Mouse (Mus musculus) adrenal gland, adult 18-20 months (tissue): Measurements from ENCODE around the gene Cenpm. TPM values are rescaled to one million over a fixed set of nuclear protein-coding genes. Genes with fewer than 3 reads are reported as not detected.
A peak's percentile ranks its signal among the peaks of the same experiment; 100 is the strongest.

Source experiments
- DNase-seq, 2 experiments: peaks; one replicate each; pipeline ENCODE4 v3.0.0; 2021 to 2022; ENCODE audit warnings: low spot score in 2 of 2
- long read RNA-seq, 2 experiments: library from polyadenylated mRNA; stranded (forward); transcript quantifications; one replicate each; pipeline ENCODE4 v2.0.0; 2021
- total RNA-seq, 2 experiments: library from RNA; stranded (reverse); gene quantifications; 1 replicate in 1 of 2; 2 replicates in 1 of 2; pipeline ENCODE4 v1.2.3; 2021

Cenpm gene
- total RNA-seq: 1 to 10 TPM; 2.4 to 2.5 TPM
- long read RNA-seq, experiment 1: 0 reads
- long read RNA-seq, experiment 2, partial matches to known transcripts: 0 of 2 reads
- long read RNA-seq, experiment 2, other reads (novel, unspliced or antisense): 2 of 2 reads

DNA sequence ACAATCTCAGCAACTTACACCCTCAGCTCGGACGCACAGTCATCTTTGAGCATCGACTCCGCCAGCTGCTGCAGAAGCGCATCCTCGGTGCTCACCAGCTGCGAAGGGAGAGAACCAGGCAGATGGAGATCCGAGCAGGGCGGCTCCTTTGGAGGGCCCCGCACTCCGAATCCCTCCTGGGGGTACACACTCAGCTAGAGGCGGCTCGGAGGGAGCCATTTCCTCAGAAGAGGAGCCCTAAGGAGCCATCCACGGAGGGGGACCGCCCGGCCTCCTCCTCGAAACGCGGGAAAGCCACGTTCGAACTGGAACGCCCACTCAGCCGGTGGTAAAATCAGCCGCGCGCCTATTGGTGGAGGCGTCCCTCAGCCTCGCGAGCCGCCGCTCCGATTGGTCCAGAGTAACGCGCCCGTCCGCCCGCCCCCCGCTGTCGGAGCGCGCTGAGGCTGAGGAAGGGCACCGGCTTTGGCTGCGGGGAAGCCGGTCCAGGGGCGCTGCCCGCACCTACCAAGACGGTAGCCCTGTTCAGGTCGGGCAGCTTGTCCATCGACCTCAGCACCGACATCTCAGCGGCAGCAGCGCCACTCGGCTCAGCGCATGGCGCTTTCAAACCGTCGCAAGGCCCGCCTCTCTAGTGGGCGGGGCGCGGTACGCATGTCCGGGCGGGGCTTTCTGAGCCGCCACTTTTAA lies at the start of gene Cenpm:
Gene Cenpm, minus strand, starts transcription at position 634 of the 690 bp plus-strand sequence.
- peak; percentile 86 to 90 for DNase-seq

DNA sequence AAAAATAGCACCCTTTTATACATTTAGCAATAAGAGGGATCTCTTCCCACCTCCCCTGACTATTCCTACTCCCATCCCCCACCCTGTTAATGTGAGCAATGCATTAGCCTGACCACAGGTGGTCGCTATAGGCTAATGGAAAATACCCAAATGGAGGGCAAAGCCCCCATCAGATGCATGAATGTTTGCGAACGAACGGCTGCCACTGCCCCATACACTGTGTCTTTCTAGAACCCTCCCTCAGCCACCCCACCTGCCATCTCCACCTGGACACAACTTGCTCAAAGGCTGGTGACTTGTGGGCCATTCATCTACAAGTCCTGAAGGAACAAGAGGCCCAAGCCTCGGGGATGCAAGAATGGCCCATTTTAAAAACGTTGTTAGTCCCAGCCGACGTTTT lies 49.5 kb upstream of the Cenpm start:
- DNase-seq: no peak

DNA sequence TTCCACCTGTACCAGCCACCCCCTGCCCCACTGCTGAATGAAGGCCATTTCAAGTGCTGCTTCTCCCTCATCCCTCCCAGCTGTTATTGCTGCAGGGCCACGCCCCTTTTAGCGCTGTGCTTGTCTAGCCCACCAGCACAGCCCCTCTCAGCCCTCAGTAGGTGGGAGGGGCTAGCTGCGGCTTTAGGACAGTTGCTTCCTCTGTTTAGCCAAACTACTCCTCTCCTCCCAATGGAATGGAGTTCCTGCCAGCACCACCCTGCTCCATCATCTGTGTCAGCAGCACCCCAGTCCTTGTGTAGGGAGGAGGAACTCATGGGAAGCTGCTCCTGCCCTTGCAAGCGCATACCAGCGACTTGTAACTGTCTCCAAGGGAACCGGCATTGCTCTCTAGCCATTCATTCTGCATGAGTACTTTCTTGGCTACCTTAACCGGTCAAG lies 48.7 kb upstream of the Cenpm start:
- DNase-seq: no peak

DNA sequence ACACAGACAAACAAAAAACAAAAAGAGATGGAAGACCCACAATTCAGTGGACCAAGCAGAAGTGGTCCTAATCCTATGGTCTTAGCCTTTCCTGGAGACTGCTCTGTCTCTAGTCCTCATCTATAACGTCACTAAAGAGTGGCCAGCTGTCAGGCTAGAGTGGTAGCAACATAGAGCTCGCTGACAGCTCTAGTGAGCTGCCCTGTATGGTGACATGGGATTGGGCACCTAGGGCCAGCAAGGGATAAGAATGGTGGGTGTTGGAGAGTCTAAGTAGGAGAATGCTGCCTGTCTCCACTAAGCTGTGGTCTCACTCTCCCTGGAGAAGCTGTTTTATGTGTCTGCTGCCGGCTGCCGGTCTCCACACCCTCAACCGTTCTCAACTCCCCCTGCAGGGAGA lies 48.3 kb upstream of the Cenpm start:
- no peak for DNase-seq

DNA sequence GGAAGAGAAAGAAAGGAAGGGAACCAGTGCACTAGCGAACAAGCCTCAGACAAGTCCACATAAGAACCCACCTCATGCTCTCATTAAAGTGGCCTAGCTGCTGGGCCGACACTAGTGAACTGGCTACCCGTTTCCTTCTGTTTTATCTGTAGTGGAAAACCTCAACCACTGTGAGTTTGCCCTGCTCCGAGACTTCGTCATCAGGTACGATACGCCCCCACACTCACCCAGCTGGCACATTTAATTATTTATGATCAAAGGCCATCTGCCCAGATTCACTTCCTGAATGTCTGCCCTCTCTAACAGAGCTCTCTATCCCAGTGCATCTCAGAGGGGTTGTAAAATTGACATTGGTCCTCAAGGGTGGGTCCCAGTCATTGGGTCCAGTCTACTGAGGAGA lies 45.7 kb upstream of the Cenpm start:
- DNase-seq: no peak

DNA sequence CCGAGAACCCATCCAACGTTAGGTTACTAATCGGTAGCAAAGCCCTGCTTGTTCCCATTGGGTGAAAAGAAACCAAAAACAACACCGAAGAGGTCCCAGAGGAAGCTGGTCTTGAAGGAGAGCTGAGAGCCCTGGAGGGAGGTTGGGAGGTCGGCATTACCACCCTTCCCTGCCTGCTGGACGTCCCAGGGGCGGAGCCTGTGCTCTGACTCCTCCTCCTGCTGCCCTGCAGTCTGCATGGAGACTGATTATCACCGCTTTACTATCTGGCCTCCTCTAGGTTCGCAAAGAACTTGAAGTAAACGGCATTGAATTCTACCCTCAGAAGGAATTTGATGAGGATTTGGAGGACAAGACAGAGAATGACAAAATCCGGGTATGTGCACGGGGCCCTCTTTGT lies 41.6 kb upstream of the Cenpm start:
- DNase-seq: no peak

DNA sequence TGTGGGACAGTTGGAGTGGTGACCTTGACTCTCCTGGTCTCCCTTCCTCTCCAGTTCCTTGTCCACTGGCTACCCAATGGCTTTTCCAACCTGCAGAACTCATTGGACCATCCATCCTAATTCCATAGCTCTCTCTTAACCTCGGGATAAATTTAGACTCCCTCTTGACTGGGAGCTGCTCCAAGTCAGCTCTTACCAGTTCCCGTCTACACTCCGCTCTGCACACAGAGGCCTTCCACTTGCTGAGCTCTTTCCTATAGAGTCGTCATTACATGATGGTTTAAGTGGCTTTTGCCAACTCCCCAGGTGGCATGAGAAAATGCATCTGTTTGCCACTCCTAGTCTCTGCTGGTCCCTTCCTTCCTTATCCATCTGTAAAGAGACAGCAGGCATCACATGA lies 36.1 kb upstream of the Cenpm start:
- no peak for DNase-seq

DNA sequence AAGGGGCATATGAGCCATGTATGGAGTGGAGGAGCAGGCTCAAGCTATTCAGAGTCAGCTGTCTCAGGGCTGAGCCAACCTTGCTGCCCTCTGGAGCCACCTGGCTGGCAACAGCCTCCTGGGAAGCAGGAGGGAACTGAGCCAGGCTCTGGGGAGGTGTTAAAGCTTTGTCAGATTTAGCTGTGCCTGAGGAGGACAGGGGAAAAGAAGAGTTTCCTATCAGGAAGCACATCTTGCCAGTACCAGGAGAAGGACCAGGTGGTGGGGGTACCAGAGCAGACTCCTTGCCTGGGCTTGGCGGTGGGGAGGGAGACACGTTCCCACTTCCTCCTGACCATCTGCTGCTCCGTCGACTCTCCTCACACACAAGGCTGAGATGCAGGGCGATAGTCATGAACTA lies 33.0 kb upstream of the Cenpm start:
- no peak for DNase-seq

DNA sequence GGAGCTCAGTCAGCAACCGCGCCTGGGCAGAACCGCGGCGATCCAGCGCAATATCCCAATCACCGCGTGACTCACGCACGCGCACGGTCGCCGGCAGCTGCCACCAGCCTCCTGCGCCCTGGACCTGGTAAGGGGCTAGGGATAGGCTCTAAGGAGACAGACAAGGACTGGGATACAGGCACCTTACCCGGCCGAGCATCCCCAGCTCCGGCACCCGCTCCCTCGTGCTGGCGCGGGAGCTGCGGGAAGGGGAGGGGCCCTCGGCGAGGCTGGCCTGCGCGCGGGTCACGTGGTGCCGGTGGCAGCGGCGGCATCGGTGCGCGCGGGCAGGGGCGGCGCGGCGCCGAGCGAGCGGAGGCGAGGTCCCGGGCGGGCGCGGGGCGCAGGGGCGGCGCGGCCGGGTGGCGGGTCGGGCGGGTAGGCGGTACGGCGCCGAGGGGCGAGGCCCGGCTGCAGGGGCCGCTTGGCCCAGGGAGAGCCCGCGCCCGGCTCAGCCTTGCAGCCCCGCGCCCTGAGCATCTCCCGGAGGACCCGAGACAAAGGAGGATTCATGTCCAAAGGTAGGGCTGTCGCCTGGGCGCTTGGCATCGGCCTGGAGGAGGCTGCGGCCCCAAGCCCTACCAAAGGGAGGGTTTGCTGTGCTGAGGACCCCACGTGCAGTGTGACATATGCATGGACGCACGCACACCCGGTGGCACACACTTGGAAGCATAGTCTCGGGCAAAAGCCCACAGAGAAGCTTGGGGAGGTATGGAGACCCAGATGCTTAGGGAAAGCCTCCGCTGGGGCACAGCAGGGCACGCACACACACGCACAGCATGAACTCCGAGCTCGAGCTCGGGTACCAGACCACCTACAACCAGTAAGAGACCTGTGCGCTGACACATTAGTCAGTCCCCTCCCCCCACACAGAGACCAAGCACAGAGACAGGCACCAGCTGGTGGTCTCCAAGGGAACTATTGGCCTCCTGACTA lies 30.7 kb upstream of the Cenpm start:
- DNase-seq: peak; percentile 46 to 53

DNA sequence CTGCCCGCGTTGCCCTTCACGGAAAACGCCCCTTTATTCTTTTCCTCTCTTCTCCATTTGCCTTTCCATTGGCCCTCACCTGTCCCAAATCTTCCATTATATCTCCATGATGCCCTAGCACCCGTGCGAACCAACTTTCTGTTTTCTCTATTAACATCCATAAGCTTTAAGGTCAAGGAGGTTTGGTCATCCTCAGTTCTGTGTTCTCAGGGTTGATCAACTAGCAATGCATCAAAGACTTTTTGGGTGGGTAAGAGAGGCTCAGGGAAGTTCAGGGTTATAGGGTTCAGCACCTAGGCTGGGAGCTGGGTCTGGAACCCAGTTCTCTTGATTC lies 30.0 kb upstream of the Cenpm start, which contains the start of gene Sept3:
Gene Sept3, plus strand, starts transcription at position 301 of the 334 bp plus-strand sequence.
- no peak for DNase-seq

DNA sequence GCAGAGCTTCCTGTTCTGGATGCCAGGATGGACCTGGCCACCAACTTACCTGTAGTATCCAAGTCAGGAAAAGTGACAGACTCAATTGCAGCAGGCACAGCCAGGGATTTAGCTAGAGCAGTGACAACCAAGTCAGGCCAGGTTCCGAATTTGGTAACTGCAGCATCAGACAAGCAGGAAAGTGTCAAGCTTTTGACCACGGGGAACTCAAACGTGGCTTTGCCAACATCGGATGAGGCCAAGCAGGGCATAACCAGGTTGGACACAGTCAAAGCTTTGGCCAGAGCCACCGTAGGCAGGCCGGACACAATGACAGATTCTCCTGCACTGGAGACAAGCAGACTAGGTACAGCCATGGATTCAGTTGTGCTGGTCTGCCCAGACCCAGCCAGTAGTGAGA lies 27.7 kb upstream of the Cenpm start:
- DNase-seq: no peak

DNA sequence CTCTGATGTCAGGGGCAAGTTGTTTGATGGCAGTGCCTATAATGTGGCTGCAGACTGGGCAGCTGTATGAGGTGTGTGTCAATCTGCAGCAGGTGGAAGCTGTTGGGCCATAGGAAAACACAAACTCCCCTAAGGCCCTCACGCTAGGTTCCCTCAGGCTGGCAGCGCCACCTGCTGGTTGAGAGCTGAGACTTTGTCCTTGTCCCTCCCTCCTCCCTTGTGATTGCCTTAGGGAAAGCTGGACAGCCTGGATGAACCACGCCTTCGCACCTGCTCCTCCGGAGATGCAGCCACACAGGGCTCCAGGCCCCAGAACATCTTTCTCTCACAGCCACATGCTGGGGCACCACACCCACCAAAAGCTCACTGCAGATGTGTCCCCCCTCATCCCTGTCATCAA lies 26.7 kb upstream of the Cenpm start:
- peak; percentile 65 to 74 for DNase-seq

DNA sequence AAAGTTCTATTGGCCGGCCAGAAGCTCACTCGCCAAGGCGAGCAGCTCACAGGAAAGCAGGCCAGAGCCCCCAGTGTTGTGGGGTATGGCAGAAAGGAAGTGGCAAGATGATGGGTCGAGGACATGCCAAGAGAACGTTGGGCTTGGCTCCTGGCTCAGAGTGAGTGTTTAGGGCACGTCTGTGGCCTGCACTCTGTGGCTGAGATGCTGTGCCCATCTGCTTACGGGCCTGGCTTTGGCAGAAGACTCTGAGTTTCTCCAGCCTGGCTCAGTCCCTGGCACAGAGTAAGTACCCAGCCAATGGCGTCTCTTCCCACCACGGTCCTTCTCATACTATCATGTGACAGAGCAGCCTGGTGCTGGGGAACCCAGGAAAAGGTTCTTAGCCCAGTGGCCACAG lies 24.2 kb upstream of the Cenpm start:
- DNase-seq: no peak

DNA sequence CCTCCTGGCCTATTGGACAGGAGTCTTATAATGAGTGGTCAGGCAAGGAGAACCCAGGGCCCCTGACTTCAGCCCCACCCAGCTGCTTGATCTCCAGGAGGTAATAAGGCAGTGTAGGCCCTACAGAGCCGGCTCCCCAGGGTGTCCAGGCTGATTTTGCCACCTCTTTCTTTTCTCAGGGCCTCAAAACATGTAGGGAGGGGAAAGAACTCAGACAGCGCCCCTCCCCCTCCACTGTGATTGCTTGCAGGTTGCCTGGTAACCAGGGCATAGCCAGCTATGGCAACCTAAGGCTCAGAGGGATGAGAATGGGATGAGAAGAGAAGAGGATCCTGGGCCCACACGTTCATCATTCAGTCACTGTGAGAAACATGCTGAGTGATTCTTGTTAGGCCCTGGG lies 23.6 kb upstream of the Cenpm start:
- DNase-seq: no peak

DNA sequence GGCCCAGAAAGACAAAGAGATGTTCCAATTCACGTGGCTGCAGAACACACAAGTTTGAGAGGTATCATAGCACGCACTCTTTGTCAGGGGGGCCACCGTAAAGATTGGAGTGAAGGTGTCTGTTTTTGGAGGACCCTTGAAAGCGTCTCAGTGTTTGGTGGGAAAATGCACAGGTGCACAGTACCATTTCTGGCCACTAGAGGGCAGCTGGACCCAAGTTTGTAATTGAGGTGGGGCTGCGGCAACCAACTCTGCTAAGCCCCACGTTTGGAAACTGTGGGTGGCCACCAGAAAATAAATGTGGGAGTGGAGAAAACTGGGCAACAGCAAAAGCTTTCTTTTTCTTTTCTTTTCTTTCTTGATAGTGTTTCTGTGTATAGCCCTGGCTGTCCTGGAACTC lies 21.8 kb upstream of the Cenpm start:
- peak; percentile 69 to 70 for DNase-seq

DNA sequence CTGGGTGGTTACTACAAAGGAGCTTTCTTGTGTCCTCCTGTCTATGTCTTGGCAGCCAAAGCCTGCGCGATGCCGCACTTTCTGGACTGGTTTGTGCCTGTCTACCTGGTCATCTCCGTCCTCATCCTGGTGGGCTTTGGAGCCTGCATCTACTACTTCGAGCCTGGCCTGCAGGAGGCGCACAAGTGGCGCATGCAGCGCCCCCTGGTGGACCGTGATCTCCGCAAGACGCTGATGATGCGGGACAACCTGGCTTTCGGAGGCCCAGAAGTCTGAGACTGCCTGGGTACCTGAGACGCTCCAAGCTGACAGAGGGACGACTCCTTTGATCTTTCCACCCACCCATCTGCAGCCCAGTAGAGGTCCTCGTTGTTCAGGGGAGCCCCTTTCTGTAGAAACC lies 15.0 kb upstream of the Cenpm start:
- peak; percentile 46 to 59 for DNase-seq

DNA sequence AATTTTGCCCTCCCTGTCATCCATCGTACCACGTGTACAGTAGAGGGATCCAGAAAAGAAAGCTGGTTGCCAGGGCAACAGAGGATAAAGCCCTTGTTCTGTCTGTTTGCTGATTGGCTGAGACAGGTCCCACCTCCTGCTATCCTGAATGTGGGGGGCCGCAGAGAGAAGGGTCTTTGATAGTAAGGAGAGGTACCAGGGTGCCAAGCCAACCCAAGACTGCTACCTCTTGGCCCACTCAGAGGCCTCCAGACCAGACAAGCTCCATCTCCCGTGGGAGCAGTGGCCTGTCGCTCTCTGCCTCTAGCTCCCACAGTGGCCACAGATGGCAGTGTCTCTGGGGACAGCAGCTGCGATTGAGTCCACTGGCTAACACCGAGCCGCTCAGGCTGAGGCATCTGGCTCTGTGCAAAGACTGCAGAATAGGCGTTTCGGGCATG lies 11.4 kb upstream of the Cenpm start:
- DNase-seq: no peak

DNA sequence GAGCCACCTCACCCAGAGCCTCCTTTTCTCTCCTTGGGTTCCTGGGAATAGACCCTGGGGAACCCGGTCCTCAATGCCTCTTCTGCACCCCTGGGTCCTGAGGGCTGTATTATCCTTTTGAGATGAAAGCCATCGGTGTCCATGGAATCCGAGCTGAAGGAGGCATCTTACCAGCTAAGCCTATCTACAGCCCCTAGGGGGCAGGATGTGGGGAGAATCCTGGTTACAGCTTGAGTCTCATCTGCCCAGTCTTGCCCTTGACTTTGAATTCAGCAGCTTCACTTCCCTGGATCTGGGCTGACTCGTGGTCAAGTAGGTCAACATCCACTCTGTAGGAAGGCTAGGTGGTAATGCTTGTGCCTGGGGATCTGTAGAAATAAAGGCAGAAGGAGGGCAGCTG lies 10.7 kb upstream of the Cenpm start:
- DNase-seq: no peak

DNA sequence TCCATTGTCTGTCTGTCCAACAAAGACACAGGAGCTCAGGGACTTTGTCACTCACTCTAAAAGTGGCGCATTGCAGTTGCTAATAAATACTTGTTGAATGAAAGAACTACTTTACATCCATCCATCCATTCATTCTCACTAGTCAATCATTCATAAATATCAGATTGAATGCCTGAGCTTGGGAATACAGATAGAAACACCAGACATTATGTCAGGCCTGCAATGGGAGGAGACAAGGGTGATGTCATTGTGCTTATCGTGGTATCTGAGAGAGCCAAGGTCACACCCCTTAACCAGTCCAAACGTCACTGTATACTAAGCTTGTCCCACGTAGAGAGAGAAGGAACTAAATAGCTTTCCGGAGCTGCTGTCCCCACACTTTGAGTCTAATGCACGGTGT lies 7.5 kb upstream of the Cenpm start, which contains the start of gene 1500009C09Rik:
Gene 1500009C09Rik, plus strand, starts transcription at position 301 of the 400 bp plus-strand sequence.
- no peak for DNase-seq

DNA sequence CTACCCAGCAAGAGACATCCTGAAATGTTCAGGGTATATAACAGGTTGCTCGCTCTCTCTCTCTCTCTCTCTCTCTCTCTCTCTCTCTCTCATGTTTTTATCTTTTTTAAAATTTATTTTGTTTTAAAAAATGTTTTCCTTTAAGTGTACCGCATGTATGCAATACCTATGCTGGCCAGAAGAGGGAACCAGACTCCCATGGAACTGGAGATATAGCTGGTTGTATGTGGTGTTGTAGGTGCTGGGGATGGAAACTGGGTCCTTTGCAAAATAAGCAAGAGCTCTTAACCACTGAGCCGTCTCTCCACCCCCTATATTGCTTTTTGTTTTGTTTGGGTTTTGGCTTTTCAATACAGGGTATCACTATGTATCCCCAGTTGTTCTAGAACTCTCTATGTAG lies 7.0 kb upstream of the Cenpm start:
- no peak for DNase-seq

DNA sequence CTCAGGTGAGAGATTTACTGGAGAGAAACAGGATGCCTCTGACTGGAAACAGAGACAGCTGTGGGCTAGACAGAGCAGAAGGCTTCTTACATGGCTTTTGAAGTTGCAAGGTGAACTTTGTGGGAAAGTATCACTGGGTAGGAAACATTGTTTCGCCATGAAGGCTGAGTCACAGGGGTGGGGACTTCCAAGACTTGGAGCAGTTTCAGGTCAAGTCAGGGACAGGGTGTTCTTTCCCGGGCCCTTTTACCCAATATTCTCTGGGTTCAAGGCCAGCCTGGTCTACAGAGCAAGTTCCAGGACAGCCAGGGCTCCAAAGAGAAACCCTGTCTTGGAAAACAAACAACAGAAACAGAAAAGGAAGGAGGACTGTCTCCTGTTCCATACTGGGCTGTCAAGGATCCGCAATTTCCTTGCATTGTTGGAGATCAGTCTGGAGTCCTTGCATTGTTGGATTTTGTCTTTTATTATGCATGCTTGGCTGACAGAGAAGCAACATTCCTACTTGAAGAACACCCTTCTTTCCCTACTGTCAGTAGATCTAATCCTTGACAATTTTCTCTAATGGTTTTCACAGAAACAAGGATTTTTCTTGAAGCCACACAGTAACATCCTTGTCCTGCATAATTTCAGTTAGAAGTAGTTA lies 2.7 kb upstream of the Cenpm start:
- DNase-seq: peak in 1 of 2 experiments; percentile 50
